Mouse (Mus musculus) CD4-positive helper T cell, adult 2 months (primary cell): ENCODE data around the gene Lmo3.

ENCODE experiments used
- DNase-seq: peaks from one replicate; pipeline ENCODE4 v3.0.0-alpha.2; 2012; ENCODE audit warnings: low read depth, missing footprints, low spot score

Lmo3 gene

GRCm38 (mm10) chr6:138581734-138582505 is at the start of gene Lmo3:
Gene Lmo3 (minus strand): TSS chr6:138581968.
- DNase-seq: no peak

- DNase-seq: no peak
These were observed 39.0 kb upstream of the Lmo3 start for GRCm38 (mm10) chr6:138620786-138621185.

- no peak for DNase-seq
These were observed 36.6 kb upstream of the Lmo3 start for GRCm38 (mm10) chr6:138618396-138618795.

GRCm38 (mm10) chr6:138597016-138597415 is 15.2 kb upstream of the Lmo3 start:
- no peak for DNase-seq

- no peak for DNase-seq
These were observed 14.4 kb upstream of the Lmo3 start for GRCm38 (mm10) chr6:138595991-138596698.

- DNase-seq: no peak
These were observed 1.5 kb upstream of the Lmo3 start for GRCm38 (mm10) chr6:138583314-138583713.

GRCm38 (mm10) chr6:138582506-138583000 is 785 bp upstream of the Lmo3 start:
- no peak for DNase-seq

GRCm38 (mm10) chr6:138580491-138581076 is 1.2 kb downstream of the Lmo3 start:
- DNase-seq: no peak

- no peak for DNase-seq
These were observed 18.4 kb downstream of the Lmo3 start for GRCm38 (mm10) chr6:138563416-138563815.

GRCm38 (mm10) chr6:138552144-138552543 is 29.6 kb downstream of the Lmo3 start:
- DNase-seq: no peak

GRCm38 (mm10) chr6:138534879-138535278 is 46.9 kb downstream of the Lmo3 start:
- DNase-seq: no peak

GRCm38 (mm10) chr6:138506642-138507041 is 75.1 kb downstream of the Lmo3 start:
- DNase-seq: no peak

GRCm38 (mm10) chr6:138503946-138504345 is 77.8 kb downstream of the Lmo3 start:
- no peak for DNase-seq

- no peak for DNase-seq
These were observed 98.9 kb downstream of the Lmo3 start for GRCm38 (mm10) chr6:138482834-138483233.

- no peak for DNase-seq
These were observed 104.2 kb downstream of the Lmo3 start for GRCm38 (mm10) chr6:138477611-138478010.

GRCm38 (mm10) chr6:138469204-138469603 is 112.6 kb downstream of the Lmo3 start:
- DNase-seq: no peak

GRCm38 (mm10) chr6:138444515-138445048 is 137.2 kb downstream of the Lmo3 start:
- DNase-seq: no peak

- DNase-seq: no peak
These were observed 144.4 kb downstream of the Lmo3 start for GRCm38 (mm10) chr6:138437351-138437750.

GRCm38 (mm10) chr6:138436813-138437212 is 145.0 kb downstream of the Lmo3 start:
- DNase-seq: no peak

- no peak for DNase-seq
These were observed 154.4 kb downstream of the Lmo3 start for GRCm38 (mm10) chr6:138427394-138427793.

- DNase-seq: no peak
These were observed 154.9 kb downstream of the Lmo3 start for GRCm38 (mm10) chr6:138426894-138427293.
